Mouse (Mus musculus) hindbrain, embryonic 16.5 days (tissue): Measurements from ENCODE around the gene Asgr2. TPM values are rescaled to one million over a fixed set of nuclear protein-coding genes. Genes with fewer than 3 reads are reported as not detected.

Experiments
- polyA plus RNA-seq: library from polyadenylated mRNA; unstranded; fragments of >200 nt; fragmentation: Nextera tagmentation; extraction: Ambion mirVana; gene quantifications from 2 replicates; pipeline ENCODE4 v1.2.1, GENCODE M21; 2015

The Asgr2 gene
- polyA plus RNA-seq, 1 experiment from 2014 or later, result not detected

Other genes starting within 250 kb of the Asgr2 start
- 37.3 and 48.6 TPM in 2 replicates for gene Plscr3, start 246.3 kb upstream of the Asgr2 start, polyA plus RNA-seq
- gene Tnk1, start 233.9 kb upstream of the Asgr2 start, polyA plus RNA-seq, result 0.10 and 0.13 TPM in 2 replicates
- gene Tmem95, start 214.6 kb upstream of the Asgr2 start, polyA plus RNA-seq, result not detected in 2 replicates
- gene Kctd11, start 211.2 kb upstream of the Asgr2 start, polyA plus RNA-seq, result 2.2 and 3.2 TPM in 2 replicates
- gene Acap1, start 197.1 kb upstream of the Asgr2 start, polyA plus RNA-seq, result 0.13 and 0.25 TPM in 2 replicates
- gene 2810408A11Rik, start 191.7 kb upstream of the Asgr2 start, polyA plus RNA-seq, result 5.5 and 6.3 TPM in 2 replicates
- gene Neurl4, start 191.6 kb upstream of the Asgr2 start, polyA plus RNA-seq, result 17.8 and 19.0 TPM in 2 replicates
- 55.2 and 65.7 TPM in 2 replicates for gene Gps2, start 178.8 kb upstream of the Asgr2 start, polyA plus RNA-seq
- 1,120 and 1,123 TPM in 2 replicates for gene Eif5a, start 170.7 kb upstream of the Asgr2 start, polyA plus RNA-seq
- gene Ybx2, start 156.8 kb upstream of the Asgr2 start, polyA plus RNA-seq, result 5.7 and 6.2 TPM in 2 replicates
- gene Slc2a4, start 144.5 kb upstream of the Asgr2 start, polyA plus RNA-seq, result 4.7 and 5.8 TPM in 2 replicates
- 0.17 and 0.33 TPM in 2 replicates for gene Cldn7, start 127.9 kb upstream of the Asgr2 start, polyA plus RNA-seq
- 26.9 and 27.4 TPM in 2 replicates for gene Ctdnep1, start 111.5 kb upstream of the Asgr2 start, polyA plus RNA-seq
- gene Elp5, start 110.1 kb upstream of the Asgr2 start, polyA plus RNA-seq, result 168 and 188 TPM in 2 replicates
- gene Gabarap, start 101.5 kb upstream of the Asgr2 start, polyA plus RNA-seq, result 576 and 581 TPM in 2 replicates
- 54.2 and 55.4 TPM in 2 replicates for gene Phf23, start 96.9 kb upstream of the Asgr2 start, polyA plus RNA-seq
- gene Dvl2, start 92.0 kb upstream of the Asgr2 start, polyA plus RNA-seq, result 21.0 and 25.4 TPM in 2 replicates
- 66.6 and 69.1 TPM in 2 replicates for gene Acadvl, start 77.2 kb upstream of the Asgr2 start, polyA plus RNA-seq
- gene Dlg4, start 75.7 kb upstream of the Asgr2 start, polyA plus RNA-seq, result 23.1 and 23.4 TPM in 2 replicates
- gene Asgr1, start 38.6 kb upstream of the Asgr2 start, polyA plus RNA-seq, result 3.9 and 4.4 TPM in 2 replicates
- gene Mgl2, start 37.7 kb downstream of the Asgr2 start, polyA plus RNA-seq, result 1.2 and 1.4 TPM in 2 replicates
- 1.0 and 1.2 TPM in 2 replicates for gene Clec10a, start 63.6 kb downstream of the Asgr2 start, polyA plus RNA-seq
- 8.7 and 9.7 TPM in 2 replicates for gene Slc16a11, start 120.1 kb downstream of the Asgr2 start, polyA plus RNA-seq
- gene Slc16a13, start 128.4 kb downstream of the Asgr2 start, polyA plus RNA-seq, result 11.9 and 15.2 TPM in 2 replicates
- gene Bcl6b, start 137.2 kb downstream of the Asgr2 start, polyA plus RNA-seq, result 5.1 and 6.6 TPM in 2 replicates
- 167 and 175 TPM in 2 replicates for gene 0610010K14Rik, start 145.3 kb downstream of the Asgr2 start, polyA plus RNA-seq
- gene Gm21988, start 147.2 kb downstream of the Asgr2 start, polyA plus RNA-seq, result 13.8 and 15.7 TPM in 2 replicates
- gene Rnasek, start 147.2 kb downstream of the Asgr2 start, polyA plus RNA-seq, result 416 and 443 TPM in 2 replicates
- 1.1 and 1.3 TPM in 2 replicates for gene Alox12, start 162.7 kb downstream of the Asgr2 start, polyA plus RNA-seq
- gene Alox12e, start 230.0 kb downstream of the Asgr2 start, polyA plus RNA-seq, result 0.09 and 0.14 TPM in 2 replicates